Mouse (Mus musculus) regulatory T cell (primary cell): Measurements from ENCODE around the gene Zc3h8.

Experiments
- in situ Hi-C: fragments of 300-600 bp; cut with MboI, MseI; formaldehyde crosslinking; loops from one replicate; pipeline ENCODE4 v1.15.1; 2025; ENCODE audit warnings: high pct_unique_total_duplicates

Zc3h8 gene

DNA sequence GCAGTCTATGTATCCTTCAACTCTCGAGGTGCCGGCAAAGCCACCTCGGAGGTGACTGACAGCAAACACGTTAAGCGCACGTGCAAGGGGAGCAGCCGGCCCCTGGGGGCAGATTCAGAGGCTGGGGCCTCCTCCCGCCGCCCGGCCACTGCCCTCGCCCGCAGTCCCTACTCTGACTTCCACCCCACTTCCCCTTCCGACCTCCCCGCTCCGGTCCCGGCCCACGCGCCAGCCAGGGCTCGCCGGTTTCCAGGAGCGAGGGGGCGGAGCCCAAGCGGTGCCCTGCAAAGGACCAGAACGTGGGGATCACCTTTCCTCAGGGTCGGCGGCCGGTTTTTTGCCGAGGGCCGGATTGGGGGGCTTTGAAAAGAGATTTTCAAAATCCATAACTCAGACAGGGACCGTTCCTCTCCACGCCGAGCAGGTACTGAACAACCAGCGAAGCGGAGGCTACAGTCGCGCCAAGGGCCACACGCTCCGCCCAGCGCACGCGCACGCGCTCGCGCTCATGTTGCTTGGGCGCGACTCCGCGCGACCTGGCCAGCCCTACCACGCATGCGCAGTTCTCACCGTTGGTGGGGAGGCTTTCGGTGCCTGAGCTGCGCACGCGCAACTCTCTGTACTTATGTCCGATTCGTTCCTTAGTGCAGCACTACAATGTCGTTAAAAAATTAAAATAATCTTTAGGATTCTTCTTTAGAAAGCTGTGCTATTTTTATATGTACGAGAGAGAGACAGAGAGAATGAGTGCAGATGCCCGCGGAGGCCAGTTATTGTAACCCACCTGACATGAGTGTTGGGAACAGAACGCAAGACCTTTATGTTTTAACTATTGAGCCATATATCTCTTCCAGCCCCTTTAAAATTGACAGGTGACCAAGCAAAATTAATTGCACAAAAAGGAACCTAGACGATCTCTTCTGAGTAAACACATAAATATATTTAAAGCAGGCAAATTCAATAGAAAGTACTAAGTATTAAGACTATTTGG lies at the start of gene Zc3h8:
Gene Zc3h8, minus strand, starts transcription at position 540 of the 991 bp plus-strand sequence.
- in situ Hi-C loops, result no loop called here

DNA sequence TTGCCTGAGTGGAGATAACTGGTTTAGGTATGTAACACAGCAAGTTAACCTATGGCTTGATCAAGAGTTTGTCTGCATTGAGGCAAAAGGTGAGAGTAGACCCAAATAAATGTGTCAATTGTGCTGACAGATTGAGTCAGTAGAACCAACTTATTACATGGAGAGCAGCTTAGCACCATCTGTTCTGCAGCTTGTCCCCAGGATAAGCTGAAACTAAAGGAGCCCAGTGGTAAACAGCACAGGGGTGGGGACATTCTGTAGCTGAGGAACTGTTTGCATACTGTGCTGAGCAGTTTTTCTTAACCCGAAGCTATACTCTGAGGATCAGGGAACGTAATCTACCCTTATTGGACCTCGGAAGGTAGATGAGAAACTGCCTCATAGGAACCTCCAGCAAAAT lies 40.9 kb upstream of the Zc3h8 start:
- in situ Hi-C loops, result loop anchor here (10.0 kb wide), 1 partner anchor 1790 kb away; no protein-coding TSS in a partner anchor

DNA sequence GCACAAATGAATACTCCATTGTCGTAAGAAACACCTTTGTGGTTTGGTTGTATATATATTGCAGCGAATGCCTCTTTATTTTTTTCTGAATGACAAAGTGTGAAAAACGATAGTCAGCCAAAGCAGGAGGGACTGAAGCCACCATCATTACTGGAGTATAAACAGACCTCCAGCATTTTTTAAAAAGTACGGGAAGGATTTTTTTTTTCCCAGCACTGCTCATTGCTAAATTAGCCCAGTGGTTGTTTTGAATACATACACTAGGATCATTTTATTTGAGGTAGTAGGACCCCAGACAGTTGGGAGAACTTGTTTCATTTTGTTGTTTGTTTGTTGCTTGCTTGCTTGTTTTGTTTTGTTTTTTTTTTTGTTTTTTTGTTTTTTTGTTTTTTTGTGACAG lies 31.7 kb upstream of the Zc3h8 start:
- in situ Hi-C loops, result no loop called here

DNA sequence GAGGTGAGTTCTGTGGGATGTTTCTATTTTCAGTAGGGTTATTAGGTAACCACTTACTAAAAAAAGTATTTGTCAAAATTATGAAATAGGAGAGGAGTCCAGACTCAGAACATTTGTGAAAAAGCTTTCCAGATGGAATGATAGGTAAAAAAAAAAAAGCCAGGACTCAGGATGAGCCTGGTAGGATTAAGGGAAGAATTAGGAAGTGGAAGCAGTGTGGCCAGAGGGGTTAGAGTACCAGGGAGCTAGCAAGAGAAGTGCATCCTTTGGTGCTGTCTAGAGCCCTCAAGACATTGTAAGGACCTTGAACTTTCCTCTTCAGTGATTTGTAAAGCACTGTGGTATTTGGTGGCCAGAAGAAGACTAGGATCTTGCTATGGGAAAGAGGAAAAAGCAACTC lies 28.4 kb upstream of the Zc3h8 start:
- in situ Hi-C loops, result no loop called here

DNA sequence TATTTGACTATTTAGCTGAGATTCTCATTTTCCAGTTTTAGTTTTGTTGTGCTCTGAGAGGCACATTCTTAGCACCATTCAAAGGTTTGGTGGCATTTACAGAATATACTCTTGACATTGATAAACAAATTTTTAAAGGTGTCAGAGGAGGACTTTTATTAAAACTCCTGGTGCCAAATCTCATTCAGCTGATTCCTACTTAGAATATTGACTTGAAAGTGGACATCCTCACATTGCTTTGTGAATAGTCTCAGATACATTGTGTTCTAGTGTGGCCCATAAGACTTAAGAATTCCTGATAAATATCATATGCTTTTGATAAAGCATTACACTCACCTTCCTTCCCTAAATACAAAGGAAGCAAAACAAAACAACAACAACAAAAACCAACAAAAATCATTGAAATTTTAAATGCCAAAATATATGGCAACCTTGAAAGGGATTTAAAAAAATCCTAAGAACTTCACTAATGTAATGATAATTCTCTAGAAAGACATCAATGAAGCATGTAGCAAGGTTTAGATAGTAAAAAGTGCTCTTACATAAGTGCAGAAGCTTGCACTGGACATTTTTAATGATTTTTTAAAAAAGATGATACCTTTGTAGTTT lies 24.7 kb upstream of the Zc3h8 start:
- in situ Hi-C loops, result loop anchor here (10.0 kb wide), 1 partner anchor 1316 kb away; the partner anchor contains the start of gene Idh3b

DNA sequence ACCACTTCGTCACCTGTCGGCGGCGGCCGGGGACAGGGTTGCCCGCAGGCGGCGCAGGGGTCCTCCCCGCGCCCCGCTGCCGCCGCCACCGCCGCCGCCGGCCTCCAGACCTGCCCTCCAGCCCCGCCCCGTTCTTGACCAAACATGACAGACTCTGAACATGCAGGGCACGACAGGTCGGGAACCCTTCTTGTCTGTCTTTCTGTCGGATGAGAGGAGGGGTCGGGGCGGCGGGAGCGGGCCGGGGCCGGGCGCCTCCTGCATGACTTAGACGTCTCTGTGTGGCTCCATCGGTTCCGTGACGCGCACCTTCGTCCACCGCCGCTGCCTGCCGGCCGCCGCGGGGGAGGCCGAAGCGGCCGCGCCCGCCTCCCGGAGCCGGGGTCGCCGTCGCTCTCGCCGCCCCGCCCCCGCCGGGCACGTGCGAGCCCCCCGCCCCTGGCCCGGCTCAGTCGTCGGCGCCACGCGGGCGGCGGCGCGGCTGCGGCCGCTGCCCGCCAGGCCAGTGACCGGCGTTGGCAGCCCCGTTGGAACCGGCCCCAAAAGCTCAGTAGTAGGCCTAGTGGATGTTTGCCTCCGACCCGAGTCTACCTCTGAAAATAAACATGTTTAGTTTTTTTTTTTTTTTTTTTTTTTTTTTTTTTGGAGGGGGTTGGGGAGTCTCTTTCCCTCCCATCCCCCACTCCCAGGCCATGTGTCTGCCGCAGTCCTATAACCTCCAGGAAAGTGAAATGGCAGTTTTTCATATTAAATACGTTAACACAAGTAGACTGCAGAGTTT lies 24.0 kb upstream of the Zc3h8 start, which contains the start of gene Gm10762:
Gene Gm10762, minus strand, starts transcription at position 65 of the 781 bp plus-strand sequence.
- in situ Hi-C loops, result loop anchor here (10.0 kb wide), 1 partner anchor 1317 kb away; the partner anchor contains the start of gene Idh3b

DNA sequence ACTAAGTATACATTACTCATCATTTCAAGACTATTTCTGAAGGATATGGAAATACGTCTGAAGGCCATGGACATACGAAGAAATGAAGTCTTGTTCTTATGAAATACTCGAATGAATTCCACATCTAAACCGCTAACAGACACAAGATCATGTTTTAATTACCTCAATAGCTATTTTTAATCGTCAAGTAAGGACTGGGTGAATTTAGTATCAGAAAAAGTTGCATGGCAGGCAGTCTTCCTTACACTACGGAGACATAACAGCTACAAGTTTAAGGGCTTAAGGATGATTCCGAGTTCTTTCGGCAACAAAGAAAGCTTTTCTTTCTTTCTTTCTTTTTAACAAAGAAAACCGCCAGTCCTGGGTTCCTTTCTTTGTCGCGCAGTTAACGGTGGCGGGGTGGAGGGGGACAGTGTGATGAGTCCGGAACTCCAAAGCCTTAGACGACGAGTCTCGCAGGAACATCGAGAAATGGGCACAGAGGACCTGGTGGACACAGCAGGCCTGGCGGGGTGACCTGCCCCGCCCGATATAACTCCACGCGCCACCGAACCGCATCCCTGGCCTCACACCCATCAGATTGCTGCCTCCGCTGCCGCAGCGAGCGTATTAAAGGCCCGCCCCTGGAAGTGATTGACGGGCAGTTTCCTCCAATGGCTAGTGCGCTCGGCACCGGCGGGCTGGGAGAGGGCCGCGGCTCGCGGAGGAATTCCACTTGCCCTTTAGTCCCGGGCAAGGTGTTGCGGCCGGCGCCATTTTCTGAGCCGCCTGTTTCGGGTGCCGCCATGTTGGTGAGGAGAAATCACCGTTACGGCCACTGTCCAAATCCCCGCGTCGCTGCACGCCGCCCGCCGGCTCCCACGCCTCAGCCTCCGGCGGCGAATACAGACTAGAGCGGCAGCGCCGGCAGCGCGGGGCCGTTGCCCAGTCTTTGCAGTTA lies 23.0 kb upstream of the Zc3h8 start, which contains the start of gene Zc3h6:
Gene Zc3h6, plus strand, starts transcription at position 762 of the 940 bp plus-strand sequence.
- in situ Hi-C loops, result loop anchor here (10.0 kb wide), 1 partner anchor 1318 kb away; the partner anchor contains the start of gene Idh3b

DNA sequence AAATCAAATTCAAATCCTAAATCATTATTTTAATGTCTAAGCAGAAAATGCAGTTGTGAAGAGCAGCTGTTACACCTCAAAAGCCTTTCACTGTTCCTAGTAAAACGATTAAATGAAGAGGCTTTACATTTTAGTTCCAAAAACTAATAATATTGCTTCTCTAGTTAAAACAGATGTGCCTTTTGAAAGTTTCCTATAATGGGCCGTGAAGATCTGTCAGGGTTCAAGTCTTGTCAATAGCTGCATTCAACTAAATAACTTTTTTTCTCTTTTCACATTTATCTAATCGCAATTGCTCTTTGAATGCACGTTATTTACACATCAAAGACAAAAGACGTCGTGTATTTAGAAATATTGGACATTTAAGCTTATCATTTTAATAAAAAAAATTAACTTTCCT lies 22.4 kb upstream of the Zc3h8 start:
- in situ Hi-C loops, result loop anchor here (10.0 kb wide), 1 partner anchor 1319 kb away; the partner anchor contains the start of gene Idh3b

DNA sequence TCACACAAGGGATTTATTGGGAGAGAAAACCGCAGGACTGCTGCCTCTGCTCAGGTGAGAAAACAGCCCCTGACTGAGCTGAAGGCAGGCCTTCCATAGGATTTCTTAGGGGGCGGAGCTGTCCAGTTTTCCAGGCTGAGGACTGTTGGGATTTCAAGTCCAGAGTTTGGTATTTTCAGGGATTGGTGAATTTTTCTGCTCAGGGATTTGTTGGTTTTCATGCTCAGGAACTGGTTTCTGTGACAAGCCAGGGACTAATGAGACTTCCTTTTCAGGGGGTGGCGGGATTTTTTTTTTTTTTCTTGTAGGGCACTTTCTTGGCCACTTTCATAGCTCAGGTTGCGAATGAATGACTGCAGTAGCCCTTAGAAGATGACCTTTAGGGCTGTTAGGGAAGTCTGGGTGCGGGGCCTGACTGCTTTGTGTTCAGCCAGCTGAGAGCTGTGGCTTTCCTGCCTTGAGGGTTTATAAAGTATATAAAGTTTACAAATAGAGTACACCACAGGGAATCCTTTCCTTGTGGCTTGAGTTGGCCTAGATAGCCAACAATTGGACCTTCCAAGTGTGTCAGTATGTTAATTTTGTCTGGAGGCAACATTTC lies 21.7 kb upstream of the Zc3h8 start:
- in situ Hi-C loops, result loop anchor here (10.0 kb wide), 1 partner anchor 1319 kb away; the partner anchor contains the start of gene Idh3b

DNA sequence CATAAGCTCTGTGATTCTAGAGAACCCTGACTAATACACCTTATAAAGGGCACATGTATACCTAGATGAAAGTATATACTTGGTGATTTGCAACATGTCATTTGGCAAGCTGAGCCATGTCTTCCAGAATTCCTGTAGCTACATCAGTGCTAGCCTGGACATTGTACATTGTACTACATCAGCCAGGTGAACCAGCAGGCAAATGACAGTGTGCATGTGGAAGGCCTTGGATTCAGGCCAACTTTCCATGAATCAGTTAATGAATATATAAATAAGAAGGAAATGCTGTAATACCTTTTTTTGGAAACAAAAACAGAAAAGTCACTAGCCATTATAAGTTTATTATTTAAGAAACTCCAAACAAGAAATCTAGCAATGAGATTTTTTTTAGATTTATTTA lies 10.3 kb upstream of the Zc3h8 start:
- in situ Hi-C loops, result no loop called here

DNA sequence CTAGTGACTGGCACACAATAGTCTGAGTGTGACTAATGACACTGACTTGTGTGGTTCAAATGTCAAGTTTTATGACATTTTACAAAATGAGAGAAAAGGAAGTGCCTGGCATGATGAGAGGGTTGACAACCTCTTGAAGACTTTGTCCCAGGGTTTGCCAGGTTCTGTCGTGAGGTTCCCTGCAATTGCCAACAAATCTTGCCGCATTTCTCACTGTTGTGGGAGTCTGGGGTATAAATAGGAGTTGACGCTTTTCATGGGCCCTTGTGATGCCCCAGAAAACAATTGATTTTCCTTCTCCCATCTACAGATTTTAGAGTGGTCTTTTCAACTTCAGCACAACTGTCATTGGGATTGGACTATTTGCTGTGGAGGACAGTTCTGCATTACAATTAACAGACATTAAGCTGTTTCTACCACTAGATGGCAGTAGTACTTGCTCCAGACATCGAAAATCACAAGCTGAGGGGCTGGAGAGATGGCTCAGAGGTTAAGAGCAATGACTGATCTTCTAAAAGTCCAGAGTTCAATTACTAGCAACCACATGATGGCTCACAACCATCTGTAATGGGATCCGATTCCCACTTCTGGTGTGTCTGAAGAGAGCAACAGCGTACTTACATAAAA lies 4.2 kb upstream of the Zc3h8 start:
- in situ Hi-C loops, result loop anchor here (5.0 kb wide), 1 partner anchor 109 kb away; no protein-coding TSS in a partner anchor

DNA sequence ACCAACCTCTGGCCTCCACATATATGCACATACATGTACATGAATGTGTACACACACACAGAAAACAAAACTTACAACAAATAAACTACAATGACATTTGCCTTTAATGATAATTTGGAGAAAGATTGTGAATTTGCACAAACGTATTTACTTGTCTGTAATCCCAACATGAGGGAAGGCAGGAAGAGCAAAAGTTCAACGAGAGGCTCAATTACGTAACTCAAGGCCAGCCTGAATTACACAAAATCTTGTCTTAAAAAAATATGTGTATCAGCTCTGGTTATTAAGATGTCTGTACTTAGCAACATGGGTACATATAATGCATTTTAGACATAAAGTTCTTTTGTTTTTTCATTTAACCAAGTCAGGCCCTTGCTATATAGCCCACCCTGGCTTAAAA lies 7.6 kb downstream of the Zc3h8 start:
- in situ Hi-C loops, result no loop called here

DNA sequence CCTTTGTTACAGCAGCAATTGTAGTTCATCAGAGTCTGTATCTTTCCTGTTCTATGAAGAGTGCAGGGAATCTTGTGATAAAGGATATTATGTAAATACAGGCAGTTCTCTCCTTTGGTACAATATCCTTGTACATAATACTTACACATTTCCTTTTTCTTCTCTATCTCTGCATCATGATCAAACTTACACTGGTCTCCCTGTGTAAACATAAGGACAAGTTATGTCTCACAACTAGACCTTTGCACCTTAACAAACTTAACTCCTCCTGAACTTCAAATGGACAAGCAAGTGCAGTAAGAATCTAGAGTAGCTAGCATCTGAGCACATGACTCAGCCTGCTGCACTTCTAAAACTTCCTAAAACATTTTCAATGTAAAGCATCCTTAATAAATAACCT lies 13.2 kb downstream of the Zc3h8 start:
- in situ Hi-C loops, result no loop called here

DNA sequence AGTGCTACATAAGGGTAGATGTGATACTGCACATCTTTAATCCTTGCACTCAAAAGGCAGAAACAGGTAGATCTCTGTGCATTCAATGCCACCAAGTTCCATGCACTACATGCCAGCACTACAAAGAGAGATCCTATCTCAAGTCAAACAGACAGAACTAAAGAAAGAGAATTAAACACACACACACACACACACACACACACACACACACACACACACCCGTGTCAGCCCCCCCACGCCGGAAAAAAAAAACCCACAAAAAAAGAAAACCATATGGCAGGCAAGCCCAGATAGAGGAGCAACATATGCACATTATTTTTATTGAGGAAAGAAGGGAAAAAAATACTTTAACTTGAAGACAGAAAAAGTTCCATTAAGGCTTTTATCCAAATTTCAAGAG lies 15.4 kb downstream of the Zc3h8 start:
- in situ Hi-C loops, result no loop called here

DNA sequence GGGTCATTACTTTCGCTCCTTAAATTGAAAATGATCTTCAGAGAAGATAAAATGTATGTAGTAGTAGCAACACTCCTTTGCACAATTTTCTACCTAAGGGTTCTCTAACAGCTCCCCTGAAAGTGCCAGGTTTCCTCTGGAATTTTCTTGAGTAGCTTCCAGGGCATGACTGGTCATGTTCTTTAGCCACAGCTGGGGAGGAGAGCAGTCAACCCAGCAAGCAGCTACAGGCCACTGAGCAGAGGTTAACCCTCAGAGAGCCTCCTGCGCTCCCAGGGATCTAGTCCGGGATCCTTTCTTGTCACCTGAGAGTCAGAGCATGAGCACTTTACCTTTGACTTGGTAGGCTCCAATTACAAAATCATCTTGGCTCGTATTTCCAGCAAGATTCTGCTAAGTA lies 19.1 kb downstream of the Zc3h8 start:
- in situ Hi-C loops, result loop anchor here (25.0 kb wide), 1 partner anchor 662 kb away; no protein-coding TSS in a partner anchor

DNA sequence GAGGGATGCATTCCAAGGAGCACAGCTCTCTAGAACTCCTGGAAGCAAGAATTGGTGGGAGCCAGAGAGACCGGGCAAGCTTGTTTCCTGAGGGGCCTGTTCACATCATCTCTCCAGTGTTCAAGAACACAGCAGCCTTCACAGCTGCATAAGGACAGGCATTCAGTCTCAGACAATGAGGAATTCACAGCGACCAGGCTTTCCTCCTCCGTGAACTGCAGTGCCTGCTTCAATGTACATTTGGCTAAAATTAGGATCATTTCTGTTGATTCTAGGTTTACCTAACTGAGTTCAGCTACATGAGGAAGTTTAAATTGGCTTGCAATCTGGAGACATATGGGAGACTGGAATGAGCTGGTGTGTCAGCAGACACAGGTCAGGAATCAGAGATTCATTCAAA lies 27.3 kb downstream of the Zc3h8 start:
- in situ Hi-C loops, result loop anchor here (25.0 kb wide), 1 partner anchor 654 kb away; no protein-coding TSS in a partner anchor

DNA sequence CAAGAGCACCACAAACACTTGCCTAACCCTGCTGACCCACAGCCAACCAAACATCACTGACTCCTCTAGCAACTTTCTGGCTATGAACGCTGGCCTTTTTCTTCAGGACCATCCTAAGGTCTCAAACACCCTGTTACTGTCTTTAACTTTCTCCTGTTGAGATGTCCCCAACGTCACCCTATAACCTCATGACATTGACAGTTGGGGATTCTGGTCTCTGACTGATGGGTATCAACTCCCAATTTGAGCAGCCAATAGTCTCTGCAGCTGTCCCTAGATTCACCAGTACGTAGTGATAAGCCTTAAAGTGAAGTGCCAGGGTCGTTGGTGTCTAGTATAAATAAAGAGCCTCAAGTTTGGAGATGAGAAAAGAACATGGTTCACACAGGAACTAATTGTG lies 28.9 kb downstream of the Zc3h8 start:
- in situ Hi-C loops, result loop anchor here (25.0 kb wide), 1 partner anchor 653 kb away; no protein-coding TSS in a partner anchor

DNA sequence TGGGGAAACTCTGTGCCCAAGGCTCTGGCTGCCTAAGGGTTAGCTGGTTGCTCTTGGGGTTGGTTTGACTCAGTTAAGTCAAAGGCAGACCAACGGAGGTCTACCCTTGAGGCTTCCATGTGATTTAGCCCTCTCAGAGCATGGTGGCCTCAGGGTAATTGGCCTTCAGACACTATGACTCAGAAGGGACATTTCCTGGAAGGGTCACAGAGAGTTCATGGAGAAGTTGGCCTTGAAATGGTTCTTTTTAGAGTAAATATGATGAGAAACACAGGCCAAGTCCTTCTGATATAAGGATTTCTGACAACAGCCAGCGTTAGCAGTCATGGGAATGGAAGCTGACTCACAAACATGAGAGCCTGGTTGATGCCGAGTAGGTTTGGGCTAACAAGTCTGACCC lies 40.2 kb downstream of the Zc3h8 start:
- in situ Hi-C loops, result loop anchor here (25.0 kb wide), 1 partner anchor 641 kb away; no protein-coding TSS in a partner anchor

DNA sequence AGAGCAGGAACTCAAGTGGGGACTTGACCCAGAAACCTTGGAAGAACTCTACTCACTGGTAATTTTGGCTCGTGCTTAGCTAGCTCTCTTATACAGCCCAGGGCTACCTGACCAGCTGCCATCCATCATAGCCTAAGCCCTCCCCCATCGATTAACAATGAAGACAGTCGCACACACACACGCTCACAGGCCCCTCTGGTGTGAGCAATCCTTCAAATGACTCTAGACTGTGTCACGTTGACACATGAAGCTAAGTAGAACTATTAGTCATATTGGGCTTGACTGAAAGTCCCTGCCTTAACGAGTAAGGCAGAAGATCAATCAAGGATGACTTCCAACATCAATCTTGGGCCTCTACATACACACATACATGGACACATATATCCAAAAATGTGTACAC lies 41.0 kb downstream of the Zc3h8 start:
- in situ Hi-C loops, result loop anchor here (25.0 kb wide), 1 partner anchor 641 kb away; no protein-coding TSS in a partner anchor
